Mouse (Mus musculus) kidney, adult 2 months (tissue): ENCODE measurements around the gene Bcl10. TPM values are rescaled to one million over a fixed set of nuclear protein-coding genes. Genes with fewer than 3 reads are reported as not detected.

Experiments
- DNase-seq: peaks from one replicate; pipeline ENCODE4 v3.0.0; 2021
- H3K27ac ChIP-seq: fragments of 200-500 bp; 2 replicates; pipeline ENCODE4 v1.5.1; 2012; ENCODE audit warnings: low read depth, low read length, control low read depth, inconsistent platforms; ENCODE audit not compliant: insufficient read depth
- H3K27me3 ChIP-seq: fragments of 200-500 bp; replicated peaks from 2 replicates; pipeline ENCODE4 v1.6.1; 2012; ENCODE audit warnings: mild to moderate bottlenecking, moderate library complexity, low read length, inconsistent platforms; ENCODE audit not compliant: control insufficient read depth, insufficient read depth
- H3K36me3 ChIP-seq: fragments of 200-500 bp; 2 replicates; pipeline ENCODE4 v1.6.1; 2012; ENCODE audit warnings: mild to moderate bottlenecking, moderate library complexity, low read length, inconsistent platforms; ENCODE audit not compliant: control insufficient read depth, insufficient read depth
- H3K4me1 ChIP-seq: fragments of 200-500 bp; 2 replicates; pipeline ENCODE4 v1.6.1; 2011; ENCODE audit warnings: low read length; ENCODE audit not compliant: control insufficient read depth, insufficient read depth
- H3K4me3 ChIP-seq: fragments of 200-500 bp; 2 replicates; pipeline ENCODE4 v1.5.1; 2011; ENCODE audit warnings: mild to moderate bottlenecking, low read depth, low read length, control low read depth; ENCODE audit not compliant: insufficient read depth
- CTCF ChIP-seq: fragments of 200-500 bp; conservative IDR thresholded peaks from 2 replicates; pipeline ENCODE4 v1.5.1; 2011; ENCODE audit warnings: low read depth, mild to moderate bottlenecking, control low read depth, low read length, moderate library complexity, mixed read lengths; ENCODE audit not compliant: insufficient read depth, insufficient read length
- POLR2A ChIP-seq: fragments of 200-500 bp; IDR thresholded peaks from one replicate; pipeline ENCODE4 v1.6.1; 2011; ENCODE audit warnings: low read depth, low read length, control low read depth
- WGBS: fragments of 180-500 bp; shearing (Covaris S2); methylation state at CpG from one replicate; pipeline ENCODE4 v1.1.7; 2018; 5-methylcytosine and 5-hydroxymethylcytosine counted together
- polyA plus RNA-seq: library from polyadenylated mRNA; depleted of rRNA; stranded (reverse); fragments of >200 nt; gene quantifications from 2 replicates; pipeline ENCODE4 v1.2.3, GENCODE M21; 2012

Bcl10 gene
- polyA plus RNA-seq, 1 experiment = 13.7 TPM

- 34% methylated on average over 2 of the region's 2 CpGs for WGBS
- no peak for TF ChIP-seq POLR2A
- TF ChIP-seq CTCF = no peak
- H3K36me3 ChIP-seq = no peaks in the 10 kb centered on the region
- DNase-seq = no peak
- H3K27ac ChIP-seq = no peak overlapping the region
- H3K4me1 ChIP-seq = peaks cover 10% of the 10 kb centered on the region; the same call in 1 of the 2 replicates
- H3K4me3 ChIP-seq = no peak overlapping the region
- H3K27me3 ChIP-seq = no peaks in the 10 kb centered on the region
Observed at GRCm38 (mm10) chr3:145883233-145883632, 39.4 kb upstream of the Bcl10 start.

- Histone ChIP-seq H3K27me3 (no peaks in the 10 kb centered on the region), H3K4me1 (peaks cover 10% of the 10 kb centered on the region; the same call in 1 of the 2 replicates), H3K27ac (peak overlapping the region; percentile 77), H3K4me3 (no peak overlapping the region), H3K36me3 (no peaks in the 10 kb centered on the region)
- TF ChIP-seq POLR2A (no peak), CTCF (no peak)
- 75% methylated on average over 4 of the region's 4 CpGs for WGBS
- DNase-seq = peak; percentile 49
Observed at GRCm38 (mm10) chr3:145885376-145885775, 37.2 kb upstream of the Bcl10 start.

- no peak for TF ChIP-seq POLR2A
- no peak for TF ChIP-seq CTCF
- H3K27me3 ChIP-seq = no peaks in the 10 kb centered on the region
- H3K36me3 ChIP-seq = no peaks in the 10 kb centered on the region
- H3K4me1 ChIP-seq = peaks cover 10% of the 10 kb centered on the region; the same call in 1 of the 2 replicates
- WGBS = 27% methylated on average over 5 of the region's 5 CpGs
- no peak overlapping the region for H3K4me3 ChIP-seq
- H3K27ac ChIP-seq = peak overlapping the region; percentile 77
- peak; percentile 91 for DNase-seq
Observed at GRCm38 (mm10) chr3:145885851-145886464, 36.6 kb upstream of the Bcl10 start.

GRCm38 (mm10) chr3:145887430-145887971 lies 35.1 kb upstream of the Bcl10 start:
- Histone ChIP-seq H3K4me1 (peaks cover 10% of the 10 kb centered on the region; the same call in 1 of the 2 replicates), H3K4me3 (no peak overlapping the region), H3K36me3 (no peaks in the 10 kb centered on the region), H3K27me3 (no peaks in the 10 kb centered on the region), H3K27ac (no peak overlapping the region)
- DNase-seq = no peak
- TF ChIP-seq CTCF (no peak), POLR2A (no peak)
- whole genome bisulfite sequencing = 77% methylated on average over 6 of the region's 6 CpGs

GRCm38 (mm10) chr3:145890346-145891132 lies 32.1 kb upstream of the Bcl10 start:
- Histone ChIP-seq H3K27me3 (no peaks in the 10 kb centered on the region), H3K4me3 (no peak overlapping the region), H3K27ac (no peak overlapping the region), H3K4me1 (peaks cover 7% of the 10 kb centered on the region; the same call in 1 of the 2 replicates), H3K36me3 (no peaks in the 10 kb centered on the region)
- DNase-seq = no peak
- 93% methylated on average over 18 of the region's 18 CpGs for WGBS
- no peak for TF ChIP-seq CTCF
- no peak for TF ChIP-seq POLR2A

- no peak for TF ChIP-seq CTCF
- no peak for TF ChIP-seq POLR2A
- no peaks in the 10 kb centered on the region for H3K36me3 ChIP-seq
- H3K4me1 ChIP-seq = no peaks in the 10 kb centered on the region
- H3K4me3 ChIP-seq = no peak overlapping the region
- DNase-seq = no peak
- no peak overlapping the region for H3K27ac ChIP-seq
- no peaks in the 10 kb centered on the region for H3K27me3 ChIP-seq
- WGBS = 72% methylated on average over 3 of the region's 3 CpGs
Observed at GRCm38 (mm10) chr3:145892451-145892850, 30.2 kb upstream of the Bcl10 start.

GRCm38 (mm10) chr3:145894131-145894530 lies 28.5 kb upstream of the Bcl10 start:
- TF ChIP-seq CTCF (no peak), POLR2A (no peak)
- Histone ChIP-seq H3K36me3 (no peaks in the 10 kb centered on the region), H3K4me1 (peaks cover 1% of the 10 kb centered on the region; the same call in 1 of the 2 replicates), H3K4me3 (no peak overlapping the region), H3K27me3 (no peaks in the 10 kb centered on the region), H3K27ac (no peak overlapping the region)
- no peak for DNase-seq
- WGBS = 53% methylated on average over 12 of the region's 12 CpGs
